Mouse (Mus musculus) megakaryocyte, embryonic 14.5 days (primary cell): ENCODE measurements around the gene Hbb-bs. TPM values are rescaled to one million over a fixed set of nuclear protein-coding genes. Genes with fewer than 3 reads are reported as not detected.
A peak's percentile ranks its signal among the peaks of the same experiment; 100 is the strongest.
"Not testable (repeated sequence)": the region's sequence is repeated elsewhere in the genome, so short reads cannot be mapped to it uniquely, and the experiment has no call there.

Source experiments
- H3K27me3 ChIP-seq: replicated peaks from 2 replicates; pipeline ENCODE3; 2012; ENCODE audit warnings: inconsistent platforms
- H3K36me3 ChIP-seq: replicated peaks from 2 replicates; pipeline ENCODE3; 2012; ENCODE audit warnings: low read length, inconsistent platforms, mixed read lengths
- H3K4me1 ChIP-seq: 2 replicates; pipeline ENCODE4 v1.6.1; 2012; ENCODE audit warnings: inconsistent platforms
- H3K4me3 ChIP-seq: replicated peaks from 2 replicates; pipeline ENCODE3; 2012; ENCODE audit warnings: moderate library complexity, mild to moderate bottlenecking, inconsistent platforms
- H3K9me3 ChIP-seq: 2 replicates; pipeline ENCODE4 v1.6.1; 2012; ENCODE audit warnings: inconsistent platforms
- FLI1 ChIP-seq: IDR thresholded peaks from 2 replicates; pipeline ENCODE4 v1.6.1; 2012; ENCODE audit warnings: low read length, inconsistent platforms, mixed read lengths
- GATA1 ChIP-seq: IDR thresholded peaks from 3 replicates; pipeline ENCODE4 v1.6.1; 2012; ENCODE audit warnings: mixed read lengths, low read length, inconsistent platforms, borderline replicate concordance
- polyA plus RNA-seq: library from polyadenylated mRNA; stranded (reverse); fragments of >175 nt; gene quantifications from 2 replicates; pipeline ENCODE4 v1.2.3, GENCODE M21; 2012; ENCODE audit warnings: low replicate concordance; ENCODE audit not compliant: insufficient read depth

Gene Hbb-bs
- polyA plus RNA-seq, 1 experiment = 663 TPM

DNA sequence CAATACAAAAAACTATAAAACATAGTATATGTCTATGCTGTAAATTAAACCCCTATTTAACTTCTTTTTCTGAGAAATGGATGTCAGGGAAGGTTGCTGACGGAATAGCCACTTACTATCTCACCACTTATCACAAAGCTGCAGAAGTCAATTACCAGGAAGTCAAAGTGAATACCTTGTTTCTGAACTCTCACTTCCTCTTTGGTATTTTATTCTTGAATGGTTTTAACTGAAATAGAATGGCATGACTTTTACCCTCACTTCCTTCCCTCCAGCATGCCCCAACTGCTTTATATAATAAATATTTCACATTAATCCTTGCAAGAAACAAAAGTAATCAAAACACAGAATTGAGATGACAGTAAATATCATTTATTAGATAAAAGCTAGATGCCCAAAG, 15.7 kb downstream of the Hbb-bs start:
- Histone ChIP-seq H3K36me3 (no peaks in the 10 kb centered on the region), H3K27me3 (no peaks in the 10 kb centered on the region), H3K9me3 (no peaks in the 10 kb centered on the region), H3K4me1 (peaks cover 45% of the 10 kb centered on the region), H3K4me3 (peak overlapping the region; percentile 47)
- no peak for TF ChIP-seq GATA1
- TF ChIP-seq FLI1 = no peak

DNA sequence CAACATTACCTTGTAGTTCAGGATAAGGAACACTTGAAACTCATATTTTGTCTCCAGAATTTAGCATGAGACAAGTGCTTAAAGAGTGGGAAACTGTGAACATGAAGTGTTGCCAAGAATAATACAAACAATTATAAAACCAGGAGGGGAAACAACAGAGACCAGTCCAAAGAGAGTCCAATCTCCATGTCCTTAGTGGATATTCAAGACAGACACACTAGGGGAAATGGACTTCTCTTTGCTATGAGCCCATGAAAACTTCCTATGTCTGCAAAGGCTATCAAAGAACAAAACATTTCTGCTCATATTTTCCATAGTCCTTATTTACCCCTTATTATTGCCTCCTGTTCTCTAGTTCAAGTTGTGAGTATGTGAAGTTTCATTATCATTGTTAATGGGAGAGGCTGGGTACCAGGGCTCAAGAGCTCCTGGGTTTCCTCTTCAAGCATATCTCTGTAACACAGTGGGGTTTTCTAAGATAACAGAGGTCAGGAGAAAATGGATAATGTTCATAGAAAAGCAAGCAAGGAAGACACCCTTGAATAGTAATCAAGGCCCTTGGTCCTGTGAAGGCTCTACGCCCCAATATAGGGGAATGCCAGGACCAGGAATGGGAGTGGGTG, 16.6 kb downstream of the Hbb-bs start:
- Histone ChIP-seq H3K36me3 (no peaks in the 10 kb centered on the region), H3K4me3 (no peak overlapping the region), H3K4me1 (peaks cover 45% of the 10 kb centered on the region), H3K27me3 (no peaks in the 10 kb centered on the region), H3K9me3 (no peaks in the 10 kb centered on the region)
- TF ChIP-seq GATA1 (no peak), FLI1 (no peak)

DNA sequence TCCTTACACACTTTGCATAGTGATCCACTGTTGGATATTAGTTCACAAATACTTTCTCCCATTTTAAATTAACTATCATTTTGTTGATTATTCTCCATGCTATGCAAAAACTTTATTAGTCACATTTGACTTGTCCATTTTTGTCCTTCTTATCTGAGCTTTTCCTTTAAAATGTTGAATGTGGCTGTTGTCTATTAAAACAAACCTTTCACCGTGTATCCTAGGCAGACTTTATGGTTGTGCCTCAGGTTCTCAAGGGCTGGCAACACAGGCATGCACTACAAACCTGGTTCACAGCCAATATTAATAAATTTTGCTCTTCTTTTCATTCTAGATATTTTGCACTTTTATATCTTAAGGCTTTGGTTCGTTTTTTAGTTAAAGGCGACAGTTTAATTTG, 17.1 kb downstream of the Hbb-bs start:
- H3K4me1 ChIP-seq = peaks cover 45% of the 10 kb centered on the region
- H3K27me3 ChIP-seq = no peaks in the 10 kb centered on the region
- no peaks in the 10 kb centered on the region for H3K9me3 ChIP-seq
- TF ChIP-seq FLI1 = no peak
- no peak for TF ChIP-seq GATA1
- H3K4me3 ChIP-seq = no peak overlapping the region
- no peaks in the 10 kb centered on the region for H3K36me3 ChIP-seq

DNA sequence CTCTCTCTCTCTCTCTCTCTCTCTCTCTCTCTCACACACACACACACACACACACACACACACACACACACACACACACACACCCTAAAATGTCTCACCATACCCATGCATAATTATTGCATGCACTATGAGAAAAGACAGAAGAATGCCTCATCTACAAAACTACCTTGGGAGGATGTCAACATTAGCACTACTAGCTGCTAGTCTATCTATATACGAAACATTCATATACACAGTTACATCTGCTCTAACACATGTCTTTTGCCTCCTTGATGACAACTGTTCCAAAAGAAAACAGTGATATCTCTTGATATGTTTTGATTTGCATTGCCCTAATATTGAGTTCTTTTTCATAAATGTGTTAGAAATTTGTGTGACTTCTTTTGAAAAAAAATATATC, 17.6 kb downstream of the Hbb-bs start:
- TF ChIP-seq FLI1 = no peak
- TF ChIP-seq GATA1 = no peak

DNA sequence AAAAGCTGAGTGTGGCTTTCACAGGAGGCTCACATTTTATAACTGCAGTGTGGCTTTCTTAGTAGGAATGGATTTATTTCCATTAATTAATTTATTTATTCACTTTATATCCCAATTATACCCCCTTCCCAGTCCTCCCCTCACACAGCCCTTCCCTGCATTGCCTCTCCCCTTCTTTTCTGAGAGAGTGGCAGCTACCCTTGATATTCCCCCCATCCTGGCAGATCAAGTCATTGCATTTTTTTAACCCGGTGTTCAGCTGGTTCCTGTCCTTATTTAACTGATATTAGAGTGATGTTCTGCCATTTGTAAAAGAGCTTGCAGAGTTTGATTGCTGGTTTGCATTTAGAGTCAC, 18.1 kb downstream of the Hbb-bs start:
- TF ChIP-seq GATA1 (no peak), FLI1 (no peak)
- Histone ChIP-seq H3K4me1 (peaks cover 41% of the 10 kb centered on the region), H3K36me3 (no peaks in the 10 kb centered on the region), H3K4me3 (peak overlapping the region; percentile 40), H3K9me3 (no peaks in the 10 kb centered on the region), H3K27me3 (no peaks in the 10 kb centered on the region)

More for the DNA sequence above, 17.6 kb downstream of the Hbb-bs start:
- no peak overlapping the region for H3K4me3 ChIP-seq
- H3K27me3 ChIP-seq = no peaks in the 10 kb centered on the region
- no peaks in the 10 kb centered on the region for H3K9me3 ChIP-seq
- no peaks in the 10 kb centered on the region for H3K36me3 ChIP-seq
- peaks cover 45% of the 10 kb centered on the region for H3K4me1 ChIP-seq

DNA sequence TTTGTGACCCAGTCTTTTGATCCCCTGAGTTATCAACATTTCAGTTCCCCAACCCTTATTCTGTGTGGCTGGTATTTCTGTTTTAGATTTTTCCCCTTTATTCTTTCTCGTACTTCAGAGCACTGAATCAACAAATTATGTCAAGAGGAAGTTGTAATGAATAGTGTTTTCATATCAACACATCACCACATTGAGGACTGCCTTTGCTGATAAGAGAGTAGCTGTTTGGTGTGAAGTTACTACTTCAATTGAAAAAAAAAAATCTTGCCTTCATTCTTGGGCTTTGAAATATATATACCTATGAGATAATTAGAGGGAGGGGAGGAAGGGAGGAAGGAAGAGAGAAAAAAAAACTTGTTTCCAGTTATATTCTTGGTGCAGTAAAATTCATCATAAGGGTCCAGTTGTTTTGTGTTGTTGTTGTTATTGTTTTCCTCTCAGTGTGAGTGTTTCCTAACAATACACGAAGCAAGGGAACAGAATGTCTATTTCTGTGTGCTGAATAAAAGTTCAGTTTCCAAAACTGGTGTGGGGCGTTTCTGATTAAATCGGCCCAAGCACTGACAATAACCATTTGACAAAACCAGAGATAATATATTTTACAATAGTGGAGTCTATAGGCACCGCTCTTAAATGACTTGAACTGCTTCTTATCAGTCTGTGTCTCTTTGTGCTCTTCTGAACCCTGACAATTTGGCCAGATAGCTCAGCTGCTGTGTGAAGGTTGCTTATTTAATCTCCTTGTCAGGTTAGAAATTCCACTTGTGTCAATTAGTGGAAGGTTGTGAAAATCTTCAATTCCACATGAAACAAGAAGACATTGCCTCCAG, 18.7 kb downstream of the Hbb-bs start:
- no peaks in the 10 kb centered on the region for H3K27me3 ChIP-seq
- no peaks in the 10 kb centered on the region for H3K9me3 ChIP-seq
- peaks cover 41% of the 10 kb centered on the region for H3K4me1 ChIP-seq
- TF ChIP-seq FLI1 = no peak
- no peak overlapping the region for H3K4me3 ChIP-seq
- no peaks in the 10 kb centered on the region for H3K36me3 ChIP-seq

DNA sequence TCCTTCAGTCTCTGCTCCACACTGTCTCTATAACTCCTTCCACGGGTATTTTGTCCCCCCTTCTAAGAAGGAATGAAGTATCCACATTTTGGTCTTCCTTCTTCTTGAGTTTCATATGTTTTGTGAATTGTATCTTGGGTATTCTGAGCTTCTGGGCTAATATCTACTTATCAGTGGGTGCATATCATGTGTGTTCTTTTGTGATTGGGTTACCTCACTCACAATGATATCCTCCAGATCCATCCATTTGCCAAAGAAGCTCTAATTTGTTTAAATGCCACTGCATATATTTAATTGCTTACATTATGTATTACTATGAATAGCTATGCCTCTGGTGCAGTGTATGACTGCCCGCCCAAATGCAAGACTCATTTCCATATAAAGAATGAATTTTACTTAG, 19.8 kb downstream of the Hbb-bs start:
- H3K27me3 ChIP-seq, H3K9me3 ChIP-seq, H3K36me3 ChIP-seq, H3K4me3 ChIP-seq: not testable (repeated sequence)
- peaks cover 37% of the 10 kb centered on the region for H3K4me1 ChIP-seq

DNA sequence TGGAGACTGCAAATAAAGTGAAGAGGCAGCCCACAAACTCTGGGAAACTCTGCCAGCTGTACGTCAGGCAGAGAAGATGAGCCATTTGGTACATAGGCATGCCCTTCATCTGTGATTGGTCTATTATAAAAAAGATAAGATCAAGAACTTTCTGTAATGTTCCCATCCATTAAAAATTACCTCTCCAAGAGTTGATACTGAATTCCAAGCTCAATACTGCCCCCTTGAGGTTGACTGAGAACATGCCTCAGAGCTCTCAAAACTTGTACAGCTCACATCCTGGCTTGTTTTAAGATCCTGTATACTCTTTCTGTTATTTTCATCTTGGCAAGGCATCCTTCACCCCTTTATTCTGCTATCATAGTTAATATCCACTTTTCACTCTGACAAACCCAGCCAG, 21.0 kb downstream of the Hbb-bs start:
- TF ChIP-seq FLI1 = no peak
- Histone ChIP-seq H3K4me3 (no peak overlapping the region), H3K36me3 (no peaks in the 10 kb centered on the region), H3K27me3 (no peaks in the 10 kb centered on the region), H3K9me3 (no peaks in the 10 kb centered on the region), H3K4me1 (peaks cover 30% of the 10 kb centered on the region)

DNA sequence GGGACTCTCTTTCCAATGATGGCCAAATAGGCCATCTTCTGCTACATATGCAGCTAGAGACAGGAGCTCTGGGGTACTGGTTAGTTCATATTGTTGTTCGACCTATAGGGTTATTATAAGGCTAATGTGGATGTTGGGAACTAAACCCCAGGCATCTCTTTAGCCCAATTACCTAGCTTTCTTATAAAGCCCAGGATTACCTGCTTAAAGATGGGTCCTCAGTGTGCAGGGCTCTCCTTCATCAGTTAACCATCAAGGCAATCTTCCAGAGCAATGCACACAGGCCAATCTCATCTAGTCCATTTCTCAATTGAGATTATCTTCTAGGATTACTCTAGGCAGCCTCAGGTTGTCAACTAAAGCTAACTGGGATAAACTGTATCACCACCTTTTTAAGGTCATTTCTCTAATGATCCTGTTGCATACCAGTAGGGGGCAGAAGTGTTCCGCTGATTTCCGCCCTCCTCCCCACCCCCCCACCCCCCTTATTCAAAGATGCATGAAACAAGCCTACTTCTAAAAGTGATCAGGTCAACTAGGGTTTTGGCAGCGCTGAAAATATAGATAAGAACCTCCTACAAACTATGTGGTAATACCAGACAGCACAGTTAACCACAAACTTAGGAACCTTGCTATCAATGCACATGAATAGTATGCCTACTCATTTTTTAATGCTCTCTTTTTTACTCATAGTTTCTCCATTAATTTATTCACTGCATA, 35.1 kb downstream of the Hbb-bs start:
- Histone ChIP-seq H3K36me3 (peaks cover 2% of the 10 kb centered on the region), H3K27me3 (no peaks in the 10 kb centered on the region), H3K4me1 (peaks cover 8% of the 10 kb centered on the region), H3K9me3 (no peaks in the 10 kb centered on the region), H3K4me3 (no peak overlapping the region)
- TF ChIP-seq GATA1 (no peak), FLI1 (no peak)

DNA sequence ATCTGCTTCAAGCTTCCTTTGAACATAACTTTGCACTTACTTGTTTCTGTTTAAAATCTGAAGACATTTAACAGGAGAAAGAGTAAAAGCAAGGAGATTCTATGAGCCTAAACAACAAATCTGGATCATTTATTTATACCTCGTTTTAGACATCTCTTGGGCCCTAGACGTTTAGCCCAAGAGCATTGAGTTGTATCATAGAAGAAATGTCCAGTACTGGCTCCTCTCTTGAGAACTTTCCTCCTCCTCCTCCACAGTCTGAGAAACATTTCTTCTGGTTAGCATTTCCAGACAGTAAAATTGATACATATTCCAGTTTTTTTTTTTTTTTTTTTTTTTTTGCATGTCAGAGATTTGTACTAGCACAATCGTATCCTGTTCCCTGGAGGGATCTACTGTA, 36.2 kb downstream of the Hbb-bs start, which contains the start of gene Olfr67:
Olfr67 (minus strand) TSS at position 101 of the 400 bp plus-strand sequence.
- Histone ChIP-seq H3K27me3 (no peaks in the 10 kb centered on the region), H3K4me3 (no peak within 1 kb of the TSS), H3K36me3 (peaks cover 2% of the 10 kb centered on the region), H3K4me1 (peaks cover 11% of the 10 kb centered on the region), H3K9me3 (no peaks in the 10 kb centered on the region)
- no peak for TF ChIP-seq FLI1
- no peak for TF ChIP-seq GATA1

DNA sequence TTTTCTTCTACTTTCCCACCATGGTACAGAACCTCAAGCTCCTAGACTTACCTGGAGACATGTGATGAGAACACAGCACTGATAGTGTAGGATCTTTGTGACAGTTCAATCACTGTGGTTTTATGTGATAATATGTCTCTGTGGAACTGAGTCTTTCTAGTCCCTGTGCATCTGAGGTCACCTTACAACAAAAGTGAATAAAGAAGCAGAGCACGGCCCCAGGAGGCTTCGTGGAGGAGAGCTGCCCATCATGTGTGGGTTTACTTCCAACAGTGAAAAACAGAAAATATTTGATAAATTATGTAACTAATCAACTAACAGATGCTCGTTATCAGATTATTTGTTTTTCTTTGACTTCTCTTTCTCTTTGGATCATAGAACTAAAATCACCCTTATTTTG, 48.3 kb downstream of the Hbb-bs start, which contains the start of gene Olfr68:
Olfr68 (minus strand) TSS at position 101 of the 400 bp plus-strand sequence.
- H3K4me1 ChIP-seq = no peaks in the 10 kb centered on the region
- no peak within 1 kb of the TSS for H3K4me3 ChIP-seq
- H3K36me3 ChIP-seq = no peaks in the 10 kb centered on the region
- H3K9me3 ChIP-seq = no peaks in the 10 kb centered on the region
- H3K27me3 ChIP-seq = no peaks in the 10 kb centered on the region
- TF ChIP-seq FLI1 (no peak), GATA1 (no peak)

DNA sequence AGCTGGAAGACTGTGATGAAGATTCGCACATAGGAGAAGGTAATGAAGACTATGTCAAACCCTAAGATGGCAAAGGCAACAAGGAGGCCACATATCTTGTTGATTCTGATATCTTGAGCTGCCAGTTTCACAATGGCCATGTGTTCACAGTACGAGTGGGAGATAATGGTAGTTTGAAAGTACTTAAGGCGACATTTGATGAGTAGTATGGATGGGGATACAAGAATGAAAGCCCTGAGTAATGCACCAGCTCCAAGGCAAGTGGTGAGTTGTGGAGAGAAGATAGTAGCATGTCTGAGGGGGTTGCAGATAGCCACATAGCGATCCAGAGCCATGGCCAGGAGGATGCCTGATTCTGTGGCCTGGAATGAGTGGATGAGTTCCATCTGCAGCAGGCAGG, 50.2 kb downstream of the Hbb-bs start:
- H3K27me3 ChIP-seq, H3K9me3 ChIP-seq, H3K4me1 ChIP-seq, H3K4me3 ChIP-seq, H3K36me3 ChIP-seq: not testable (repeated sequence)
